Mouse (Mus musculus) embryonic facial prominence, embryonic 12.5 days (tissue): ENCODE measurements around the gene Etv1. TPM values are rescaled to one million over a fixed set of nuclear protein-coding genes. Genes with fewer than 3 reads are reported as not detected.

ENCODE experiments used
- ATAC-seq: fragments of 200-750 bp; cut with Nextera tagmentation; 2 replicates; pipeline ENCODE4 v1.8.0; 2017; ENCODE audit not compliant: insufficient number of reproducible peaks, insufficient read depth, low FRiP score, low TSS enrichment
- H3K27ac ChIP-seq: fragments of 300-500 bp; sonication (generic); 2 replicates; pipeline ENCODE4 v1.5.1; 2016; ENCODE audit warnings: mild to moderate bottlenecking
- H3K27me3 ChIP-seq: fragments of 300-500 bp; sonication (generic); 2 replicates; pipeline ENCODE4 v1.6.1; 2016; ENCODE audit warnings: mild to moderate bottlenecking, moderate library complexity
- H3K36me3 ChIP-seq: fragments of 300-500 bp; sonication (generic); 2 replicates; pipeline ENCODE4 v1.6.1; 2016; ENCODE audit warnings: mild to moderate bottlenecking
- H3K4me1 ChIP-seq: fragments of 300-500 bp; sonication (generic); 2 replicates; pipeline ENCODE4 v1.6.1; 2016
- H3K4me2 ChIP-seq: fragments of 300-500 bp; sonication (generic); replicated peaks from 2 replicates; pipeline ENCODE4 v1.6.1; 2016; ENCODE audit warnings: mild to moderate bottlenecking, moderate library complexity
- H3K4me3 ChIP-seq: fragments of 300-500 bp; sonication (generic); 2 replicates; pipeline ENCODE4 v1.5.1; 2016; ENCODE audit warnings: mild to moderate bottlenecking
- H3K9ac ChIP-seq: fragments of 300-500 bp; sonication (generic); 2 replicates; pipeline ENCODE4 v1.6.1; 2016; ENCODE audit warnings: mild to moderate bottlenecking, moderate library complexity
- H3K9me3 ChIP-seq: fragments of 300-500 bp; sonication (generic); 2 replicates; pipeline ENCODE4 v1.6.1; 2016; ENCODE audit warnings: mild to moderate bottlenecking, moderate library complexity
- WGBS: fragments of 180-500 bp; shearing (Covaris S2); methylation state at CpG from one replicate; pipeline ENCODE4 v1.1.7; 2016; 5-methylcytosine and 5-hydroxymethylcytosine counted together
- polyA plus RNA-seq: library from polyadenylated mRNA; unstranded; fragments of >200 nt; fragmentation: Nextera tagmentation; extraction: Ambion mirVana; gene quantifications from 2 replicates; pipeline ENCODE4 v1.2.1, GENCODE M21; 2016

Etv1 gene
- polyA plus RNA-seq, result 22.8 and 23.2 TPM in 2 replicates

DNA sequence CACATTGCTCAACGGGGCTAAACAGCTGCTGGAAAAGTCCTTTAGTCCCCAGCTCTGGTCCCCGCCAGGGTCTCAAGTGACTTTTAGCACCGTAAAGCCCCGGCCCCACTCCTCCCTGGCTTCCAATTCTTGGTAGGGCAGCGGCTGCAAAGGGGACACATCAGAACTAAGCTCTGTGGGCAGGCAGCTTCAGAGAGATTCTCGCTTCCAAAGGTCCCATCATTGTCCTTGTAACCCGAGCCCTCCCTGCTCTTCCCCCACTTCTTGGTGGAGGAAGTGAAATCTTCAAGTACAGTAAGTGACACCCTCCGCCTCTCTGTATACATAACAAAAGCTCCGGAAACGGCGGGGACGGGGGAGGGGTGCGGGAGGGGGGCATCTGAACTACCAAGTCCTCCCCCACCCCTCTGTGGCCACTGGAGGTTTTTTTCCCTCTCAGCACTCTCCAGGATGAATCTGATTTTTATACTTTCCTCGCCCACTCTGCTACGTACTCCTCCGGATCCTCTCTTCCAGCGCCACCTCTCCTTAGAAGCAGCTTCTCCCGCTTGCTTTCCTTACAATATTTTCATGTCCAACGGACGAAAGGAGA, at the start of gene Etv1:
TSS of gene Etv1 (plus strand) at position 195 of the 592 bp plus-strand sequence.
- Histone ChIP-seq H3K9ac (peak within 1 kb of the TSS; percentile 50), H3K27ac (peak within 1 kb of the TSS; percentile 92), H3K27me3 (no peaks in the 10 kb centered on the region), H3K36me3 (no peaks in the 10 kb centered on the region), H3K4me2 (peak within 1 kb of the TSS; percentile 89), H3K9me3 (no peaks in the 10 kb centered on the region), H3K4me3 (peak within 1 kb of the TSS; percentile 59), H3K4me1 (peaks cover 11% of the 10 kb centered on the region; the same call in 1 of the 2 replicates)
- peak; percentile 42; the same call in 1 of the 2 replicates for ATAC-seq
- WGBS, result under 1% methylated on average over 20 of the region's 20 CpGs

DNA sequence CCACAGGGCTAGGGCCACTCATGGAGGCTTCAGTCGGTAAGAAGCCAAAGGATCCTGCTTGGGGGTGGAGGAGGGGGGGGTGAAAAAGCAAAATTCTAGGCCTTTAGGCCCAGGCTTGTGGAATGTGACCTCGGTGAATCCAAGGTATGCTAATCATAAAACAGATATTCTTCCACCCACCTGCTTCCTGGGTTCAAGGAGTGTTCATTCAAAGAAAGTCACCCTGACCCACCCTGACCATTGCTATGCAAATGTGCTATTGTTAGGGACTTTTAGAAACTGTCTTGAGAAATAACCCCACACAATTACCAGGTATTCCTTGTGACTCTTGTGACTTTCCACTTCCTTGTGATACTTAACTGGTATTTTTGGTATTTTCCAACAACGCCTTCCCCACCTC, 49.5 kb upstream of the Etv1 start:
- Histone ChIP-seq H3K9me3 (no peaks in the 10 kb centered on the region), H3K9ac (no peak overlapping the region), H3K4me3 (no peak overlapping the region), H3K27ac (no peak overlapping the region), H3K4me1 (no peaks in the 10 kb centered on the region), H3K4me2 (no peak overlapping the region), H3K27me3 (no peaks in the 10 kb centered on the region), H3K36me3 (no peaks in the 10 kb centered on the region)
- WGBS, result 84% methylated on average over 3 of the region's 3 CpGs
- ATAC-seq, result no peak

DNA sequence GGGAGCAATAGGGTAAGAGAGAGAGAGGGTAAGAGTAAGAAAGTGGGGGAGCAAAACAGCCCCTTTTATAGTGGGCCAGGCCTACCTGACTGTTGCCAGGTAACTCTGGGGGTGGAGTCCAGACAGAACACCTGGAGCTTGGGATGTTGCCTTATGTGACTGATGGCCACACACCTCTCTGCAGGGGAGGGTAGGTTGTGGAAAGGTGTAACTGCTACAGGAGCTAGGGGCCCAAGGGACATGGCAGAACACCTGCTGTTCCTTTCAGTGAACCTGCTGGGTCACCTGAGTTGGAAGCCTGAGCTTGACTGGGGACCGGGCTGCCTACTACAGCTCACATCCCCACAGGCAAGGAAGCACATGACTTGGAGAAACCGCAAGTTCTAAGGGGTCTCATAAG, 48.4 kb upstream of the Etv1 start:
- ATAC-seq, result no peak
- no peak overlapping the region for H3K4me2 ChIP-seq
- 94% methylated on average over 2 of the region's 2 CpGs for WGBS

DNA sequence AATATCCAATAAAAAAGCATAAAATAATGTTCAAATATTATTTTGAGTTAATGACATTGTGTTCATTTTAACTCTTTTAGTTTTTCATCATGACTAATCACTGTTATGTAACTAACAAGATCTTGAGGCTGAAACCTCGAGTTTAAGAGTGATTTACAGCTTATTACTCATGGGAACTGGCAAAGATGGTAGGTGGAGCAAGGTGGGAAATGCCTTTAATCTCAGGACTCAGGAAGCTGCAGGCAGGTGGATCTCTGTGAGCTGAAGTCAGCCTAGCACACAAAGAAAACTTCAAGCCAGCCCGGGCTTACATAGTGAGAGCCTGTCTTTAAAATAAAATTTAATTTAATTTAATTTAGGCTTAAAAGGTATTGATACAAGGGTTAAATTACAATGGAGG, 19.9 kb upstream of the Etv1 start:
- Histone ChIP-seq H3K4me3 (no peak overlapping the region), H3K4me2 (no peak overlapping the region), H3K36me3 (no peaks in the 10 kb centered on the region), H3K27me3 (no peaks in the 10 kb centered on the region), H3K9ac (no peak overlapping the region), H3K9me3 (no peaks in the 10 kb centered on the region), H3K4me1 (no peaks in the 10 kb centered on the region), H3K27ac (no peak overlapping the region)
- 41% methylated on average over 2 of the region's 2 CpGs for WGBS
- no peak for ATAC-seq

More for the DNA sequence above, 48.4 kb upstream of the Etv1 start:
- Histone ChIP-seq H3K4me1 (no peaks in the 10 kb centered on the region), H3K27ac (no peak overlapping the region), H3K9ac (no peak overlapping the region), H3K27me3 (no peaks in the 10 kb centered on the region), H3K4me3 (no peak overlapping the region), H3K9me3 (no peaks in the 10 kb centered on the region), H3K36me3 (no peaks in the 10 kb centered on the region)

DNA sequence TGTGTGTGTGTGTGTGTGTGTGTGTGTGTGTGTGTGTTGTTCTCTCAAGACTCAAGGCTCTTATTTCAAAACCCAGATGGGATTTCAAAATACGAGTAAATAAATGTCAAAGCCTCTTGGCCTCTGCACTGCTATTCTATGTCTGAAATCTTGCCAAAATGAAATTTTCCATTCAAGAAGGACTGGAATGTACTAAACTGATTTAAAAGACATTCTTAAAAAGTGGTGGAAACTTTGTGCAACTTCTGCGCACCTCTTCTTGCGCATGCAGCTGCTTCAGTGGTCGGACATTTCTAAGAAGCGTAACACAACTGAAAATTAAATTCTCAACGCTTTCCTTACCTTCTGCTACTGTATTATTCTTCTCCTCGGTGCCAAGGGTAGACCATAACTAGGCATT, 1.9 kb upstream of the Etv1 start:
- Histone ChIP-seq H3K27me3 (no peaks in the 10 kb centered on the region), H3K9me3 (no peaks in the 10 kb centered on the region), H3K4me1 (peaks cover 4% of the 10 kb centered on the region; the same call in 1 of the 2 replicates), H3K4me2 (peak overlapping the region; percentile 89), H3K27ac (no peak overlapping the region), H3K4me3 (no peak overlapping the region), H3K36me3 (no peaks in the 10 kb centered on the region), H3K9ac (no peak overlapping the region)
- 60% methylated on average over 7 of the region's 7 CpGs for WGBS
- ATAC-seq, result no peak

DNA sequence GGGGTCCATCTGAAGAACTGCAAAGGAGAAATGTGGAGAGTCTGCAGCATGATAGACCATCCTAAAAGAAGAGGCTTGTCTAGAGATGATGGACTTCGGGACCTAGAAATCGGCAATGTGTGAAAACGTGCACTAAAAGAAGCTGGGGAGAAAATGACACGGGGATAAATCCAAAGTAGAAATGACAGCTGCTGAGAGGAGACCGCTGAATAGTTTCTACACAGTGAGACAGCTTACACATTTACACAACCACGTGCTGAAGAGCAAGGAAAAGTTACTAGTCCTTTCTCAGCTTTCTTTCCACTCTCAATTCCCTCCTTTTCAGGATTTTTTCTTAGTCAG, 1.3 kb upstream of the Etv1 start:
- H3K27ac ChIP-seq, result peak overlapping the region; percentile 92; the same call in 1 of the 2 replicates
- no peaks in the 10 kb centered on the region for H3K36me3 ChIP-seq
- H3K9ac ChIP-seq, result no peak overlapping the region
- H3K27me3 ChIP-seq, result no peaks in the 10 kb centered on the region
- WGBS, result 7% methylated on average over 6 of the region's 6 CpGs
- ATAC-seq, result no peak
- H3K4me3 ChIP-seq, result peak overlapping the region; percentile 59
- peaks cover 4% of the 10 kb centered on the region; the same call in 1 of the 2 replicates for H3K4me1 ChIP-seq
- H3K4me2 ChIP-seq, result peak overlapping the region; percentile 89
- no peaks in the 10 kb centered on the region for H3K9me3 ChIP-seq

DNA sequence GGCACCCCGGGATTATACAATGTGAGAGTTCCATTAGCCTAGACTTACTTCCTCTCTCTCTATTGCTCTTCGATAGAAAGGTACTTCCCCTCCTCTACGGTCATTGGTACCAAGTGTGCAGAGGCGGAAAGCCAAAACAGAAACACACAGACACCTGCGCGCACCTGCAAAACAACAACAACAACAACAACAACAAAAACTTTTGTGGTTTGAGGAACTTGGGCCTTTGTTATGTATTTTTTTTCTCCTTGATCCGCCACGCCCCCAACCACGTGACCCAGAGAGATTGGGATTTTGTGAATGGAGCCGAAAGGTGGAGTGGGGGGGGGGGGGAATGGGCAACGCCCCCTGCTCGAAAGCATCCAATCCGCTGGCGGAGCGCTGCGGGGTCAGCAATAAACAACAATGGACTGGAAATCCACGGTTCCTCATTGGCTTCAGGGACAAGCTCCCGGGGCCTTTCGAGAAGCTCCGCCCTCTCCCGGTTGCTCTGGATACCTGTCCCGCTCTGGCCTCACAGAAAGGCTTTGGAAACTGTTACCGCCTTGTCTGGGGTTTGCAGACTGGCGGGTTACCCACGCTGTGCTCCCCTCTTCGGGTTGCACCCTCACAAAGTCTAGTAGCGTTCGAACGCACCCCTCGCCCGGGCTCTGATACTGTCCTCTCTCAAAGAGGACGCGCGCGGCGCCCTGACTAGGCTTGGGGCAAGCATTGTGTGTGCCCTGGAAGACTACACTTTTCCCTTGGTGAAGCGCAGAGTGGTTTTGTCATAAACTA, 693 bp upstream of the Etv1 start:
- Histone ChIP-seq H3K36me3 (no peaks in the 10 kb centered on the region), H3K4me1 (peaks cover 10% of the 10 kb centered on the region; the same call in 1 of the 2 replicates), H3K9me3 (no peaks in the 10 kb centered on the region), H3K27ac (peak overlapping the region; percentile 92), H3K4me3 (peak overlapping the region; percentile 59), H3K27me3 (no peaks in the 10 kb centered on the region), H3K9ac (peak overlapping the region; percentile 50), H3K4me2 (peak overlapping the region; percentile 89)
- peak; percentile 94 for ATAC-seq
- WGBS, result under 1% methylated on average over 36 of the region's 37 CpGs

DNA sequence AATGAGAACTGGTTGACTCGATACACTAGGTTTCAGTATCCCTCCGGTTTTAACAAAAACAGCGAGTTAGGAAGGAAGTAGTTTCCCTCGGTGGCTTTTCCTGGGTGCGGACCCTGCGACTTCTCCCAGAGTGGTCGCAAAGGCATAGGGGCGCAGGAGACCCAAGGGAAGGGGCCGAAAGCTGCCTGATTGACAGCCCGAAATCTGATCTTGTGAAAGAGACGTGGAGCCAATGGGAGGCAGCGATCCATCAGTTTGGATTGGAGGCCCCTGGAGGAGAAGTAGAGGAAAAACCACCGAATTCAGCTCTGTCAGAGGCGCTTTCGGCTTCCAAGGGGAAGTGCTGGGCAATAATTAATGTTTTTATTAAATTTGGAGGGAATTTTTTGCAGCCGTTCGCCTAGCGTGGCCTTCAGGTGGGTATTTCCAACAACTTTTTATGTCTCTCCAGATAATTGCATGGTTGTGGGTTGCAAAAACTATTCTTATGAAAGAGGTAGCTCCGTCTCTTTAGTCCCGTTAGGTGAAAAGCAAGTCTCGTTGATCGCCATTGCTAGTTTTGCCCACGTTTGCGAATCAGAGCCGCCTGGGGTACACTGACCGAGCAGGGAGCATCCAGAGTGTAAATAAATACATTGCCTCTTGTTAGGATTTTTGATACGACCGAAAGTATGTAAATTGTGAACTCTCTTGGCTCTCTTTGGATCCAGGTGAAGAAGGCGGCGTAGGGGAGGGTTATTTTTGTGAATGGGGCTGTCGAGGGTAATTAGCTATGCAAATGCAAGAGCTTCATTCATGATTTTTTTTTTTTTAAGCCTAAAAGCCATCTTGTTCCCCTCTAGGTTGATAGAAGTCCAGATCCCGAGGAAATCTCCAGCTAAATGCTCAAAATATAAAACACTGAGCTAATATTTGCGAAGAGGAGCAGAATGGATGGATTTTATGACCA, 1.1 kb downstream of the Etv1 start:
- Histone ChIP-seq H3K4me1 (peaks cover 11% of the 10 kb centered on the region; the same call in 1 of the 2 replicates), H3K4me2 (peak overlapping the region; percentile 89), H3K27ac (peak overlapping the region; percentile 92), H3K4me3 (peak overlapping the region; percentile 59), H3K9ac (peak overlapping the region; percentile 50), H3K36me3 (no peaks in the 10 kb centered on the region), H3K27me3 (no peaks in the 10 kb centered on the region), H3K9me3 (no peaks in the 10 kb centered on the region)
- ATAC-seq, result no peak
- under 1% methylated on average over 33 of the region's 33 CpGs for WGBS

DNA sequence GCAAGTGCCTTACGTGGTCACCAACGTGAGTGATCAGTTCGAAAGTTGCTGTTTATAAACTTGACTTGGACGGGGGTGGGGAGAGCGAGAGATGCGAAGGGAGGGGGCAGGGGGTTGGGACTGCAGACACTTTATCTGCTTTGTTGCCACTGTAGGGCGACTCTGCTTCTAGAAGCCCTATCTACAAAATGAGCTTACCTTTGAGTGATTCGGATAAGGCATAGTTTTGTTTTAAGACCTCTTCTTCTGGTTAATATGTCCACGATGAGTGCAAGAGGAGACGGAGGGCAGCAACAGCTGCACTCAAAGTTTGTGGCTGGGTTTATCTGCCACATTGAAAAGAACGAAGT, 1.8 kb downstream of the Etv1 start:
- ATAC-seq, result no peak
- WGBS, result 2% methylated on average over 11 of the region's 11 CpGs
- no peaks in the 10 kb centered on the region for H3K27me3 ChIP-seq
- no peaks in the 10 kb centered on the region for H3K9me3 ChIP-seq
- no peaks in the 10 kb centered on the region for H3K36me3 ChIP-seq
- peak overlapping the region; percentile 89 for H3K4me2 ChIP-seq
- H3K4me1 ChIP-seq, result peaks cover 11% of the 10 kb centered on the region; the same call in 1 of the 2 replicates
- H3K9ac ChIP-seq, result peak overlapping the region; percentile 38
- 0 out of 2 replicates have a peak overlapping the region, but pooled peaks have one; percentile 17 for H3K27ac ChIP-seq
- peak overlapping the region; percentile 59 for H3K4me3 ChIP-seq

DNA sequence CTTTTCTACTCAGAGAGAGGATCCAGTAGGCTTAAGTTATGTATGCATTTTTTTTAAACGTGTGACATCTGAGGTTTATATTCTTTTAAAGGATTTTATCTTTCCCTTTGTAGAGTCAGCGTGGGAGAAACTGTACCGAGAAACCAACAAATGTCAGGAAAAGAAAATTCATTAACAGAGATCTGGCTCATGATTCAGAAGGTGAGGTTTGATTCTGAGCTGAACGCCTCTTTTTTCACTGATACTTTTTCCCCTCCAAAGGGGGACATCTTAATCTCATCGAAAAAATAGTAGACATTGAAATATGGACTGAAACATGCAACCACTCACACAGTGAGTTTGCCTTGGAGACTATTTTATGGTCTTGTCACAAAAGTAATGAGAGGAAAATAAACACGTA, 2.5 kb downstream of the Etv1 start:
- Histone ChIP-seq H3K27ac (no peak overlapping the region), H3K4me2 (peak overlapping the region; percentile 89), H3K4me1 (peaks cover 11% of the 10 kb centered on the region; the same call in 1 of the 2 replicates), H3K9ac (no peak overlapping the region), H3K4me3 (peak overlapping the region; percentile 59), H3K27me3 (no peaks in the 10 kb centered on the region), H3K9me3 (no peaks in the 10 kb centered on the region), H3K36me3 (no peaks in the 10 kb centered on the region)
- 44% methylated on average over 6 of the region's 6 CpGs for WGBS
- no peak for ATAC-seq

DNA sequence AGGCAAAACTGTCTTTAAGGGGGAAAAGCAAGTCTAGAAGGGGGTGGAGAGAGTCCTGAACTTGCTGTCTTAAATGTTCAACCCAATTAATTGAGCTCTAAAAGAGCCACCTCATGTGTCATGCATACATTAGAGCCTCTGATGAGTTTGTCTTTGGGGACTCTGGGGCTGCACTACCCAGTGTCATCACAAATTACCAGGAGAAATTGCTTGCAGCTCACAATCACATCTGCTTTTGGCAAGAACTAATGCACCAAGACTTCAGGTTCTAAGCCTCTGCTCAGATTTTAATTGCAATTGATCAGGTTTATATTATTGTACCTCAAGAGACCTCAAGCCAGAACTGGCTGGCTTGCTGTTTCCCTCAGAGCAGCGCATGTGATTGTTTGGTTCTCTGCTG, 4.1 kb downstream of the Etv1 start:
- Histone ChIP-seq H3K27me3 (no peaks in the 10 kb centered on the region), H3K36me3 (no peaks in the 10 kb centered on the region), H3K27ac (no peak overlapping the region), H3K9me3 (no peaks in the 10 kb centered on the region), H3K4me2 (peak overlapping the region; percentile 15; the same call in 1 of the 2 replicates), H3K4me1 (peaks cover 9% of the 10 kb centered on the region), H3K9ac (no peak overlapping the region), H3K4me3 (no peak overlapping the region)
- WGBS, result 54% methylated on average over 1 of the region's 1 CpGs
- no peak for ATAC-seq
